Mouse (Mus musculus): ENCODE measurements at regions not wholly inside any gene's neighbourhood (a gene's known extent, or its start where the extent isn't known, plus 50 kb on each side); places are given as distances from the start of the nearest gene placed in this dataset.

GRCm38 (mm10) chr5:44416844-44417589 lies 190.6 kb upstream of the Tapt1 start:
- no peak for TF ChIP-seq MAX (IDR thresholded peaks at IDR 0.05; ENCODE audit: low read depth)
- TF ChIP-seq REST (IDR thresholded peaks at IDR 0.05; ENCODE audit: insufficient read depth, insufficient read length) = no peak
- Histone ChIP-seq H3K4me3 (no peak overlapping the region), H3K79me2 (ENCODE audit: control insufficient read depth, insufficient read depth) (no peaks in the 10 kb centered on the region), H3K27me3 (ENCODE audit: control insufficient read depth, insufficient read depth, insufficient read length) (no peaks in the 10 kb centered on the region), H3K4me2 (ENCODE audit: low read depth) (no peak overlapping the region), H3ac (ENCODE audit: control insufficient read depth, insufficient read length) (no peak overlapping the region), H3K36me3 (ENCODE audit: control insufficient read depth, insufficient read depth) (no peaks in the 10 kb centered on the region)

- H3K4me2 ChIP-seq (ENCODE audit: low read depth) = no peak overlapping the region
- no peaks in the 10 kb centered on the region for H3K36me3 ChIP-seq (ENCODE audit: control insufficient read depth, insufficient read depth)
- H3ac ChIP-seq (ENCODE audit: control insufficient read depth, insufficient read length) = no peak overlapping the region
- H3K4me3 ChIP-seq = no peak overlapping the region
- TF ChIP-seq SRF (IDR thresholded peaks at IDR 0.05; ENCODE audit: control insufficient read depth, insufficient read length, low read depth) = no peak
- no peak for TF ChIP-seq POLR2A (IDR thresholded peaks at IDR 0.05; ENCODE audit: insufficient read length, low read depth)
- H3K27me3 ChIP-seq (ENCODE audit: control insufficient read depth, insufficient read depth, insufficient read length) = no peaks in the 10 kb centered on the region
- H3K79me2 ChIP-seq (ENCODE audit: control insufficient read depth, insufficient read depth) = no peaks in the 10 kb centered on the region
Observed at GRCm38 (mm10) chr5:44414441-44414840, 188.0 kb upstream of the Tapt1 start.

GRCm38 (mm10) chr5:44403300-44403699 lies 176.9 kb upstream of the Tapt1 start:
- TF ChIP-seq POLR2AphosphoS2 (IDR thresholded peaks at IDR 0.05; ENCODE audit: insufficient read length, low read depth) (no peak), MYOG (IDR thresholded peaks at IDR 0.05; ENCODE audit: control insufficient read depth in 1 of 3, insufficient read depth in 1 of 3, insufficient read length in 2 of 3, low read depth in 2 of 3) (no peak), TCF3 (IDR thresholded peaks at IDR 0.05; ENCODE audit: insufficient read length, low read depth) (no peak), MAX (IDR thresholded peaks at IDR 0.05; ENCODE audit: low read depth) (no peak), CEBPB (IDR thresholded peaks at IDR 0.05; ENCODE audit: insufficient read depth, poor library complexity, severe bottlenecking) (no peak), TCF12 (IDR thresholded peaks at IDR 0.05; ENCODE audit: insufficient read depth, poor library complexity, severe bottlenecking) (no peak), E2F4 (IDR thresholded peaks at IDR 0.05; ENCODE audit: insufficient read depth) (no peak), MYOD1 (IDR thresholded peaks at IDR 0.05; ENCODE audit: control insufficient read depth in 1 of 3, insufficient read length in 2 of 3, low read depth in 2 of 3) (no peak), SRF (IDR thresholded peaks at IDR 0.05; ENCODE audit: control insufficient read depth, insufficient read length, low read depth) (no peak), USF1 (IDR thresholded peaks at IDR 0.05; ENCODE audit: low read depth) (no peak), POLR2A (IDR thresholded peaks at IDR 0.05; ENCODE audit: insufficient read length, low read depth) (no peak), REST (IDR thresholded peaks at IDR 0.05; ENCODE audit: insufficient read depth, insufficient read length) (no peak)
- Histone ChIP-seq H3K36me3 (ENCODE audit: control insufficient read depth, insufficient read depth) (no peaks in the 10 kb centered on the region), H3K4me3 (no peak overlapping the region), H3K79me2 (ENCODE audit: control insufficient read depth, insufficient read depth) (no peaks in the 10 kb centered on the region), H3K27me3 (ENCODE audit: control insufficient read depth, insufficient read depth, insufficient read length) (no peaks in the 10 kb centered on the region), H3K4me2 (ENCODE audit: low read depth) (no peak overlapping the region), H3ac (ENCODE audit: control insufficient read depth, insufficient read length) (no peak overlapping the region)

- no peak overlapping the region for H3ac ChIP-seq (ENCODE audit: control insufficient read depth, insufficient read length)
- H3K79me2 ChIP-seq (ENCODE audit: control insufficient read depth, insufficient read depth) = no peaks in the 10 kb centered on the region
- H3K36me3 ChIP-seq (ENCODE audit: control insufficient read depth, insufficient read depth) = no peaks in the 10 kb centered on the region
- H3K4me2 ChIP-seq (ENCODE audit: low read depth) = no peak overlapping the region
- H3K27me3 ChIP-seq (ENCODE audit: control insufficient read depth, insufficient read depth, insufficient read length) = no peaks in the 10 kb centered on the region
- no peak for TF ChIP-seq POLR2AphosphoS2 (IDR thresholded peaks at IDR 0.05; ENCODE audit: insufficient read length, low read depth)
- TF ChIP-seq POLR2A (IDR thresholded peaks at IDR 0.05; ENCODE audit: insufficient read length, low read depth) = no peak
- TF ChIP-seq E2F4 (IDR thresholded peaks at IDR 0.05; ENCODE audit: insufficient read depth) = no peak
- no peak for TF ChIP-seq TCF12 (IDR thresholded peaks at IDR 0.05; ENCODE audit: insufficient read depth, poor library complexity, severe bottlenecking)
- TF ChIP-seq CEBPB (IDR thresholded peaks at IDR 0.05; ENCODE audit: insufficient read depth, poor library complexity, severe bottlenecking) = no peak
- no peak for TF ChIP-seq SRF (IDR thresholded peaks at IDR 0.05; ENCODE audit: control insufficient read depth, insufficient read length, low read depth)
- no peak for TF ChIP-seq TCF3 (IDR thresholded peaks at IDR 0.05; ENCODE audit: insufficient read length, low read depth)
- TF ChIP-seq USF1 (IDR thresholded peaks at IDR 0.05; ENCODE audit: low read depth) = no peak
- TF ChIP-seq MAX (IDR thresholded peaks at IDR 0.05; ENCODE audit: low read depth) = no peak
- TF ChIP-seq REST (IDR thresholded peaks at IDR 0.05; ENCODE audit: insufficient read depth, insufficient read length) = no peak
- TF ChIP-seq MYOG (IDR thresholded peaks at IDR 0.05; ENCODE audit: control insufficient read depth in 1 of 3, insufficient read depth in 1 of 3, insufficient read length in 2 of 3, low read depth in 2 of 3) = no peak
- no peak for TF ChIP-seq MYOD1 (IDR thresholded peaks at IDR 0.05; ENCODE audit: control insufficient read depth in 1 of 3, insufficient read length in 2 of 3, low read depth in 2 of 3)
- H3K4me3 ChIP-seq = no peak overlapping the region
Observed at GRCm38 (mm10) chr5:44400573-44401332, 174.3 kb upstream of the Tapt1 start.

GRCm38 (mm10) chr5:44387237-44387810 lies 160.9 kb upstream of the Tapt1 start:
- TF ChIP-seq MYOG (IDR thresholded peaks at IDR 0.05; ENCODE audit: control insufficient read depth in 1 of 3, insufficient read depth in 1 of 3, insufficient read length in 2 of 3, low read depth in 2 of 3) = no peak
- no peak for TF ChIP-seq E2F4 (IDR thresholded peaks at IDR 0.05; ENCODE audit: insufficient read depth)
- TF ChIP-seq MAX (IDR thresholded peaks at IDR 0.05; ENCODE audit: low read depth) = no peak
- TF ChIP-seq REST (IDR thresholded peaks at IDR 0.05; ENCODE audit: insufficient read depth, insufficient read length) = no peak
- TF ChIP-seq TCF12 (IDR thresholded peaks at IDR 0.05; ENCODE audit: insufficient read depth, poor library complexity, severe bottlenecking) = no peak
- no peak for TF ChIP-seq POLR2A (IDR thresholded peaks at IDR 0.05; ENCODE audit: insufficient read length, low read depth)
- no peak for TF ChIP-seq TCF3 (IDR thresholded peaks at IDR 0.05; ENCODE audit: insufficient read length, low read depth)
- no peak for TF ChIP-seq POLR2AphosphoS2 (IDR thresholded peaks at IDR 0.05; ENCODE audit: insufficient read length, low read depth)
- no peak for TF ChIP-seq SRF (IDR thresholded peaks at IDR 0.05; ENCODE audit: control insufficient read depth, insufficient read length, low read depth)
- no peak for TF ChIP-seq USF1 (IDR thresholded peaks at IDR 0.05; ENCODE audit: low read depth)
- TF ChIP-seq CEBPB (IDR thresholded peaks at IDR 0.05; ENCODE audit: insufficient read depth, poor library complexity, severe bottlenecking) = no peak
- no peak for TF ChIP-seq MYOD1 (IDR thresholded peaks at IDR 0.05; ENCODE audit: control insufficient read depth in 1 of 3, insufficient read length in 2 of 3, low read depth in 2 of 3)
- H3K36me3 ChIP-seq (ENCODE audit: control insufficient read depth, insufficient read depth) = no peaks in the 10 kb centered on the region
- no peaks in the 10 kb centered on the region for H3K27me3 ChIP-seq (ENCODE audit: control insufficient read depth, insufficient read depth, insufficient read length)
- H3K4me3 ChIP-seq = no peak overlapping the region
- no peaks in the 10 kb centered on the region for H3K79me2 ChIP-seq (ENCODE audit: control insufficient read depth, insufficient read depth)
- H3K4me2 ChIP-seq (ENCODE audit: low read depth) = no peak overlapping the region
- H3ac ChIP-seq (ENCODE audit: control insufficient read depth, insufficient read length) = no peak overlapping the region
